Comparison of ENCODE assay signal across 8 mouse cellular contexts in genomic region chr14:78733366-78734076, GRCm38 (mm10). TPM values are rescaled to one million over a fixed set of nuclear protein-coding genes. Genes with fewer than 3 reads are reported as not detected.
DNase-seq lines count a peak whose midpoint lies in the region; ATAC-seq lines count a peak whose summit lies in the region.

No protein-coding gene starts in this region.

- no peaks in the 10 kb centered on the region for H3K36me3 ChIP-seq in embryonic facial prominence, embryonic 14.5 days (ENCODE audit: control insufficient read depth, insufficient read depth, low read length)
- H3K36me3 ChIP-seq in hindbrain, embryonic 14.5 days (replicated peaks; ENCODE audit: control insufficient read depth, insufficient read depth), result no peaks in the 10 kb centered on the region
- H3K36me3 ChIP-seq in liver, embryonic 12.5 days, result no peaks in the 10 kb centered on the region

- no peak for ATAC-seq in embryonic facial prominence, embryonic 14.5 days (ENCODE audit: low read depth)
- ATAC-seq in hindbrain, embryonic 14.5 days (ENCODE audit: low FRiP score), result no peak
- no peak for ATAC-seq in liver, embryonic 12.5 days
- ATAC-seq in monocyte, adult 5-6 weeks (replicated peaks; ENCODE audit: insufficient number of reproducible peaks, low FRiP score, low TSS enrichment, poor library complexity, severe bottlenecking), result no peak

- peak overlapping the region; percentile 77; the same call in 1 of the 2 replicates for H3K27ac ChIP-seq in embryonic facial prominence, embryonic 14.5 days (replicated peaks; ENCODE audit: low read depth, low read length)
- peak overlapping the region; percentile 92; the same call in 1 of the 2 replicates for H3K27ac ChIP-seq in hindbrain, embryonic 14.5 days
- no peak overlapping the region for H3K27ac ChIP-seq in liver, embryonic 12.5 days

- peak overlapping the region; percentile 84 for H3K9ac ChIP-seq in embryonic facial prominence, embryonic 14.5 days (ENCODE audit: low read depth, low read length)
- H3K9ac ChIP-seq in hindbrain, embryonic 14.5 days, result peak overlapping the region; percentile 73
- H3K9ac ChIP-seq in liver, embryonic 12.5 days, result 0 out of 2 replicates have a peak overlapping the region, but pooled peaks have one; percentile 39

- peaks cover 10% of the 10 kb centered on the region; the same call in 1 of the 2 replicates for H3K27me3 ChIP-seq in embryonic facial prominence, embryonic 14.5 days (replicated peaks; ENCODE audit: control insufficient read depth, insufficient read depth, low read length)
- peaks cover 4% of the 10 kb centered on the region; the same call in 1 of the 2 replicates for H3K27me3 ChIP-seq in hindbrain, embryonic 14.5 days (ENCODE audit: control insufficient read depth, insufficient read depth, low read length)
- H3K27me3 ChIP-seq in liver, embryonic 12.5 days (replicated peaks), result peaks cover 79% of the 10 kb centered on the region

- peak overlapping the region; percentile 98 for H3K4me2 ChIP-seq in embryonic facial prominence, embryonic 14.5 days (ENCODE audit: low read depth, low read length)
- peak overlapping the region; percentile 90 for H3K4me2 ChIP-seq in hindbrain, embryonic 14.5 days (replicated peaks)
- H3K4me2 ChIP-seq in liver, embryonic 12.5 days, result peak overlapping the region; percentile 89

- 18% methylated on average over 12 of the region's 12 CpGs for WGBS in embryonic facial prominence, embryonic 14.5 days
- 16% methylated on average over 12 of the region's 12 CpGs for WGBS in hindbrain, embryonic 14.5 days
- WGBS in liver, embryonic 12.5 days (ENCODE audit: insufficient replicate concordance), result 33% methylated on average over 12 of the region's 12 CpGs

- H3K4me3 ChIP-seq in embryonic facial prominence, embryonic 14.5 days (ENCODE audit: low read depth, low read length), result peak overlapping the region; percentile 76
- peak overlapping the region; percentile 79 for H3K4me3 ChIP-seq in hindbrain, embryonic 14.5 days (replicated peaks; ENCODE audit: low read length)
- H3K4me3 ChIP-seq in liver, embryonic 12.5 days, result peak overlapping the region; percentile 67

- no peaks in the 10 kb centered on the region for H3K9me3 ChIP-seq in embryonic facial prominence, embryonic 14.5 days (ENCODE audit: control insufficient read depth, low read length)
- H3K9me3 ChIP-seq in hindbrain, embryonic 14.5 days (ENCODE audit: control insufficient read depth, low read length), result no peaks in the 10 kb centered on the region
- H3K9me3 ChIP-seq in liver, embryonic 12.5 days (replicated peaks), result no peaks in the 10 kb centered on the region

- DNase-seq in cerebellum, postnatal 14 days, result peak; percentile 24 to 30
- no peak for DNase-seq in cerebellum, postnatal 36 days
- peak; percentile 12 for DNase-seq in embryonic facial prominence, embryonic 14.5 days (ENCODE audit: low spot score)
- DNase-seq in hindbrain, embryonic 14.5 days (ENCODE audit: low spot score), result peak; percentile 55
- peak; percentile 33 for DNase-seq in retina, embryonic 14.5 days (ENCODE audit: low spot score)
- no peak for DNase-seq in spleen, postnatal 10 days (ENCODE audit: low spot score in 2 of 2)

- H3K4me1 ChIP-seq in embryonic facial prominence, embryonic 14.5 days (ENCODE audit: control insufficient read depth, insufficient read depth, low read length), result peaks cover 5% of the 10 kb centered on the region; the same call in 1 of the 2 replicates
- peaks cover 17% of the 10 kb centered on the region for H3K4me1 ChIP-seq in hindbrain, embryonic 14.5 days (replicated peaks; ENCODE audit: control insufficient read depth, insufficient read depth, low read length)
- H3K4me1 ChIP-seq in liver, embryonic 12.5 days, result peaks cover 19% of the 10 kb centered on the region

RNA-seq across cellular contexts. Expression of gene Dgkh, which starts 0.9 kb away (rescaled TPM):
- polyA plus RNA-seq in embryonic facial prominence, embryonic 14.5 days (2014; fragmentation: Nextera tagmentation; extraction: Ambion mirVana), result 4.4 TPM in 2 replicates
- polyA plus RNA-seq in hindbrain, embryonic 14.5 days (2014; fragmentation: Nextera tagmentation; extraction: Ambion mirVana), result 4.0 and 4.1 TPM in 2 replicates
- 1.2 TPM in 2 replicates for polyA plus RNA-seq in liver, embryonic 12.5 days (2016; fragmentation: Nextera tagmentation; extraction: Ambion mirVana)
- 13.9 to 19.2 TPM (median 17.9 TPM) in 3 replicates for total RNA-seq in monocyte, adult 5-6 weeks (2017)

Comparison
In these comparisons a context has a peak if more than half of its experiments do, and no peak if none do; other contexts are left out.
1. DNase-seq: peak in cerebellum, postnatal 14 days (2 of 2), embryonic facial prominence, embryonic 14.5 days (single experiment), hindbrain, embryonic 14.5 days (single experiment) and retina, embryonic 14.5 days (single experiment); none in cerebellum, postnatal 36 days (0 of 2) and spleen, postnatal 10 days (0 of 2).
2. Peak in every context shown above with its lines, with median percentiles within 50 percentile points of each other: H3K4me2 ChIP-seq, H3K4me3 ChIP-seq and H3K9ac ChIP-seq.